Mouse (Mus musculus) lung, adult 2 months (tissue): Measurements from ENCODE around the gene Ubash3b.

Source experiments
- CTCF ChIP-seq: fragments of 200-500 bp; IDR thresholded peaks from 2 replicates; pipeline ENCODE4 v1.5.1; 2011; ENCODE audit warnings: mild to moderate bottlenecking, low read length, control low read depth; ENCODE audit not compliant: insufficient read depth
- POLR2A ChIP-seq: fragments of 200-500 bp; IDR thresholded peaks from 2 replicates; pipeline ENCODE4 v1.6.1; 2011; ENCODE audit warnings: low read depth, mild to moderate bottlenecking, control low read depth, low read length, borderline replicate concordance; ENCODE audit errors: extremely low read depth

DNA sequence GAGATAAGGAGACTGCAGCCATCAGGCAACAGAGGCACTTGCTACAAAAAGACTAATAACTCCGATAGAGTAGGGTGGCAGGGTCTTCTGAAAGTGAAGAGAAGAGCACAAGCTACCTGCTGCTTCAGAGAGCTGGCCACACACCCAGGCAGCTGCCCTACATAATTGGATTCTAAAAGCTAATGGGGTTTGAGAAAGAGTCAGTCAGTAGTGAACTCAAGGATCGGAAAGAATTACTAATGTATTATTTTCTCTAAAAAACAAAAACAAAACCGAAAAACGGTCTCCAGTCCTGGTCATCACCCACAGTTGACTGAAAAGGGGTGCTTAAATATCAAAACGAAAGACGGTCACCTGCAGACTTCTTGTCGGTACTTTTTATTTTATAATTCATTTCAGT lies 51.7 kb downstream of the Ubash3b start:
- TF ChIP-seq CTCF (no peak), POLR2A (no peak)
